Mouse (Mus musculus) neural tube, embryonic 12.5 days (tissue): ENCODE data around the gene Pde7b. TPM values are rescaled to one million over a fixed set of nuclear protein-coding genes. Genes with fewer than 3 reads are reported as not detected.

ENCODE experiments used
- ATAC-seq: fragments of 200-750 bp; cut with Nextera tagmentation; 2 replicates; pipeline ENCODE4 v1.8.0; 2017; ENCODE audit warnings: low read depth, mild to moderate bottlenecking, moderate TSS enrichment, moderate library complexity; ENCODE audit not compliant: low FRiP score
- H3K27ac ChIP-seq: fragments of 300-500 bp; sonication (generic); 2 replicates; pipeline ENCODE4 v1.5.1; 2016
- H3K27me3 ChIP-seq: fragments of 300-500 bp; sonication (generic); replicated peaks from 2 replicates; pipeline ENCODE4 v1.6.1; 2016; ENCODE audit warnings: mild to moderate bottlenecking
- H3K36me3 ChIP-seq: fragments of 300-500 bp; sonication (generic); 2 replicates; pipeline ENCODE4 v1.6.1; 2016; ENCODE audit warnings: mild to moderate bottlenecking
- H3K4me1 ChIP-seq: fragments of 300-500 bp; sonication (generic); 2 replicates; pipeline ENCODE4 v1.6.1; 2016
- H3K4me2 ChIP-seq: fragments of 300-500 bp; sonication (generic); replicated peaks from 2 replicates; pipeline ENCODE4 v1.6.1; 2016; ENCODE audit warnings: mild to moderate bottlenecking
- H3K4me3 ChIP-seq: fragments of 300-500 bp; sonication (generic); 2 replicates; pipeline ENCODE4 v1.5.1; 2016
- H3K9ac ChIP-seq: fragments of 300-500 bp; sonication (generic); 2 replicates; pipeline ENCODE4 v1.6.1; 2016; ENCODE audit warnings: mild to moderate bottlenecking
- H3K9me3 ChIP-seq: fragments of 300-500 bp; sonication (generic); 2 replicates; pipeline ENCODE4 v1.6.1; 2016; ENCODE audit warnings: mild to moderate bottlenecking
- WGBS: fragments of 180-500 bp; shearing (Covaris S2); methylation state at CpG from one replicate; pipeline ENCODE4 v1.1.7; 2016; 5-methylcytosine and 5-hydroxymethylcytosine counted together
- polyA plus RNA-seq: library from polyadenylated mRNA; unstranded; fragments of >200 nt; fragmentation: Nextera tagmentation; extraction: Ambion mirVana; gene quantifications from 2 replicates; pipeline ENCODE4 v1.2.1, GENCODE M21; 2016

Pde7b gene
- polyA plus RNA-seq, 1 experiment from 2014 or later: 3.5 TPM

DNA sequence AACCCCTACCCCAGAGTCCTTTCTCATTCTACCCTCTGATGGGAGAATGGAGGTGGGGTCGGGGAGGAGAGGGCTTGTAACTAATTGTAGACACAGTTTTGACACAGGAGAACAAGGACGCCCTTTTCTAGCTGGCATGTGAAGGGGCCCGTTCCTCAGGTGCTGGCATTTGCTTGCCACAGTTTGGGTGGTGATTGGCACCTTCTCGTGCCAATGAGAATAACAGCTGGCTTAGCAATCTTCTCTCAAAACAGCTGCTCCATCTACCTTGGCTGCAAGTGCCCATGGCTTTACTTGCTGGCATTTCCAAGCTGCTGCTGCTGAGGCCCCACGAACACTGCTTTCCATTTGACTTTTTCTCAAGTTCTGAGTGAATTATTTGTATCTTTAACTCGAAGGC lies 223.7 kb downstream of the Pde7b start:
- Histone ChIP-seq H3K9ac (no peak overlapping the region), H3K27ac (no peak overlapping the region), H3K4me2 (no peak overlapping the region), H3K4me3 (no peak overlapping the region), H3K4me1 (no peaks in the 10 kb centered on the region), H3K27me3 (no peaks in the 10 kb centered on the region), H3K9me3 (no peaks in the 10 kb centered on the region), H3K36me3 (no peaks in the 10 kb centered on the region)
- WGBS: 81% methylated on average over 6 of the region's 6 CpGs
- no peak for ATAC-seq

DNA sequence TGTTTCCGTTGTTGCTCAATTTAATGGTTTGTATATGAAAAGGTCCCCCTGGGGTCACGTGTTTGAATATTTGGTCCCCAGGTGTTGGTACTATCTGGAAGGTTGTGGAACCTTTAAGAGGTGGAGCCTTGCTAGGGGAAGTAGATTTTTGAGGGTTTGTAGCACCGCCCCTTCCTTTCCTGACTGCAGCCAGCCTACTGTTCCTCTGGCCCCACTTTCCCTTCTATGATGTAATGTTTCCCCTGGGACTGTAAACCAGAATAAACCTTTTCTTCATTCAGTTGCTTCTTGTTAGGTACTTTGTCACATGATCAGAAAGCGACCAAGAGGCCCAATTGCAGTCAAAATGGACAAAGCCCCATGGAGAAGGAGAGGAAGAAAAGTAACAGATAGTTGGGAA lies 229.8 kb downstream of the Pde7b start:
- Histone ChIP-seq H3K27ac (no peak overlapping the region; the same call in 1 of the 2 replicates), H3K9ac (no peak overlapping the region), H3K9me3 (no peaks in the 10 kb centered on the region), H3K27me3 (no peaks in the 10 kb centered on the region), H3K4me3 (no peak overlapping the region), H3K4me2 (no peak overlapping the region), H3K4me1 (no peaks in the 10 kb centered on the region), H3K36me3 (no peaks in the 10 kb centered on the region)
- ATAC-seq: no peak
- 90% methylated on average over 4 of the region's 4 CpGs for WGBS

DNA sequence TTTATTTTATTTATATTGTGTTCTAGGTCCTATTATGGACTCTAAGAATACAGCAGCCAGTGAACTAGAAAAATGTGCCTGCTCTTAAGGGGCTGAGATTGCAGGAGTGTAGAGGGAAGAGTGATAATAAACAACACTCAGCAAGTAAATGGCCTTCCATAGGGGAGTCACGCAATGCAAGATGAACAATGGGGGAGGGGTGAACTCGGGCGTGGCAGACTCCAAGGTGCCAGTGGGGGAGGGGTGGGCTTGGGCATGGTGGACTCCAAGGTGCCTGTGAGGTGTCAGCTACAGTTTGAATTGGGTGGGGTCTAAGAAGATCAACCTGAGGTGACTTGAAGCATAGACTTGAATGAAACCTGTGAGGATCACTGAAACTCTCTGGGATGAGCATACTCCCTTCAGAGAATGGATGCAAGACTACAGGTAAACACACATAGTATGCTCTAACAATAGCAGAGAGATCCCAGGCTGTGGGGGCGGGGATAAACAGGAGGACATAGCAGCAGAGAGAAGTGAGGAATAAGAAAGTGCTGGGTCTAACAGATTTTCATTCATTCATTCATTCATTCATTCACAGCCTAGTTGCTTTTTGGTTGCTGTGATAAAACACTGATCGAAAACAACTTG lies 230.9 kb downstream of the Pde7b start:
- no peak overlapping the region for H3K4me2 ChIP-seq
- no peak overlapping the region for H3K9ac ChIP-seq
- ATAC-seq: no peak
- WGBS: 84% methylated on average over 5 of the region's 5 CpGs
- no peak overlapping the region for H3K4me3 ChIP-seq
- no peak overlapping the region for H3K27ac ChIP-seq
- no peaks in the 10 kb centered on the region for H3K9me3 ChIP-seq
- H3K27me3 ChIP-seq: no peaks in the 10 kb centered on the region
- no peaks in the 10 kb centered on the region for H3K36me3 ChIP-seq
- no peaks in the 10 kb centered on the region for H3K4me1 ChIP-seq

DNA sequence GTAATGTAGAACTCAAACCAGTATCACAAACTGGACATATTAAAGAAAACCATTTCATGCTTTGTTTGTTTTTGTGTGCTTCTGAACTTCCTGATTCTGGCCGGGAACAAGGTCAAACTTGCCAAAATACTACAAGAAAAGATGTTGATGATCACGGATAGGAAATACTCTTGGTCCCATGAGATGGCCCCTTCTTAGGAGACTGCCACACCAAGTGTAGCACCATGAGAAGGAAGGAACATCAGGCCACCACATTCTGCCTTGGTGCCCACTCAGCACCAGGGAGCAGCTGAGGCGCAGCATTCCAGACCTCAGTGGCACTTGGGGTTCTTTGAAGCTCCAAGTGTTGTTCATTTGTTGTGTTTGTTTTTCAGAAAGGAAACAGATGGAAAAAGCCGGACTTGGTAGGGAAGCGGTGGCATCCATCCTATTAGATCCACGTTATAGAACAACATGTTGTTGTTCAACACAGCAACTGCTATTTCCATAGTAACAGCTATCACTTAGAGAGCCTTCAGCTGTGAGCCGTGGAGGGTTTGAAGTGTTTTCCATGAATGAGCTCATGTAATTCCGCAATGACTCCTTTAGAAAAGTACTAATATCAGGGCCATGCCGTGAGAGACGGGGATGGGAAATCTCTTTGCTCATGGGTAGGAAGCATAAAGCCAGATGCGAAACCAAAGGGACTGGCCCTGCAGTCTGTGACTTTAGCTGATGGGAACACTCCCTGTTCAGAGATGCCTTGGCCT lies 232.5 kb downstream of the Pde7b start:
- Histone ChIP-seq H3K9me3 (no peaks in the 10 kb centered on the region), H3K4me2 (no peak overlapping the region), H3K4me1 (no peaks in the 10 kb centered on the region), H3K9ac (no peak overlapping the region), H3K27me3 (no peaks in the 10 kb centered on the region), H3K36me3 (no peaks in the 10 kb centered on the region), H3K27ac (no peak overlapping the region), H3K4me3 (no peak overlapping the region)
- no peak for ATAC-seq
- WGBS: 78% methylated on average over 11 of the region's 11 CpGs

DNA sequence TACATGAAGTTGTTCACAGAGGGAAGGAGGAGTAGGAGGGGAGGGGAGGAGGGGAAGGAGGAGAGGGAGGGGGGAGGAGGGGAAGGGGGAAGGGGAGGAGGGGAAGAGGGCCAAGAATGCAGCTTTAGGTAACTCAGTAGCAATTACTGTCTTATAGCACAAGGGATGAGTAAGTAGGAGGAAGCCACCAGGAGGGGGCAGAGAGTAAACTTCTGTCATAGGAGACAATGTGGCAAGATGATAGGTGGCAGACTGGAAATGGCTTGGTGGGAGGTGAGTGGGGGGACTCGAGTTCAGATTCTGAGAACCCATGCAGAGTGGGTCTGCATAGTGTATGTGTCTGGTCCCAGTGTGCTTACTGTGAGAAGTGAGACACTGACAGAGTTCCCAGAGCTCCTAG lies 234.1 kb downstream of the Pde7b start:
- no peak for ATAC-seq
- Histone ChIP-seq H3K9me3 (no peaks in the 10 kb centered on the region), H3K27me3 (no peaks in the 10 kb centered on the region), H3K4me2 (no peak overlapping the region), H3K4me3 (no peak overlapping the region), H3K27ac (no peak overlapping the region), H3K36me3 (no peaks in the 10 kb centered on the region), H3K9ac (no peak overlapping the region), H3K4me1 (no peaks in the 10 kb centered on the region)
- WGBS: 32% methylated on average over 1 of the region's 1 CpGs

DNA sequence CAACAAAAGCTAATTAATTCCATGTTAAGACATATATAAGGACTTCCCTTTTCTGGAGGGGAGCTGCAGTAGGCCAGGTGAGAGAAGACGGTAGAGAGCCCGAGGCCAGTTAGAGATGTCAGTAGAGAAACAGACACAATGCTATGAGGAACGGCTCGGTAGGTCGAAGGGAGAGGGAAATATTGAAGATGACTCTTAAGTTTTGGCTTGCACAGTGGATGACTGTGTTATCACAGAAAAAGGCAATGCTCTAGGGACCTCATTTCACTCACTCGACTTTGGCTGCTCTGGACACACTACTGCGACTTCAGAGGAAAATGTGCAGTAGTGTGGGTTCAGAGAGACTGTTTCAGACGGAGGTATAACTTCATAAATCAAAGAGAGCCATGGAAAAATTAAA lies 234.6 kb downstream of the Pde7b start:
- H3K4me3 ChIP-seq: no peak overlapping the region
- WGBS: 84% methylated on average over 8 of the region's 8 CpGs
- no peaks in the 10 kb centered on the region for H3K36me3 ChIP-seq
- no peaks in the 10 kb centered on the region for H3K9me3 ChIP-seq
- H3K4me2 ChIP-seq: no peak overlapping the region
- ATAC-seq: no peak; the same call in 1 of the 2 replicates
- H3K9ac ChIP-seq: no peak overlapping the region
- H3K4me1 ChIP-seq: no peaks in the 10 kb centered on the region
- no peak overlapping the region for H3K27ac ChIP-seq
- no peaks in the 10 kb centered on the region for H3K27me3 ChIP-seq

DNA sequence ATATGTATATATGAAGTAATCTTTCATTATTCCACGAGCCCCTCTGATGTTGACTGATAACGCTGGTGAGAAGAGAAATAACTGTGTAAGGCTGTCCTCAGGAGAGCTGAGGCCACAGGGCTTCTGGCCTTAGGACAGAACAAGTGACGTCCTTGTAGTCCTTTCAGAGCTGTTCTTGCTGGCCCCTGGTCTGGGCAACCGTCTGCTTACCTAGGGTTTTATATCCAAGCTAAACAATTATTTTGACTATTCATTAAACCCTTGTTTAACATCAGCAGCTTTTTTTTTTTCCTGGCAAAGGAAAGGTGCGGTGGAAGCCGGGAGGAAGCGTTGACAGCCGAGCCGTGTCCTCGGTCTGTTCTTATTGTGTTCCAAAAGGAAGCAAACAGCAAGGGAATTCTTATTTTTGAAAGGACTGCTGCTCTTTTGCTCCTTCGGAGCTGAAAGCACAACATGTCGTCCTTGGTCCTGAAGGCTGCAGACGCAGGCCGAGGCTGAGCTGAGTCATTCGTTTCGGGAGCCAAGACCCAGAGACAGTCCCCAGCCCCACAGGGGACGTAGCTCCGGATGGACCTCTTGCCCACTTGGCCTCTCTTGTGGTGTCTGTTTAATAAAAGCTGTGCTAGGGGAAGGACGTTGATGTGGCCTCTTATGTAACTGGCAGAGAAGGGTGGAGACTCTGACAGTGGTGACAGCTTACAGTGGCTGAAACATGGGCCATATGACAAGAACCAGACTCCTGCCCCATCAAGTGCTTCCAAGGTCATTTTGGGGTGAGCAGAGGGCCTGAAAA lies 238.2 kb downstream of the Pde7b start:
- no peaks in the 10 kb centered on the region for H3K27me3 ChIP-seq
- no peak overlapping the region for H3K9ac ChIP-seq
- H3K27ac ChIP-seq: no peak overlapping the region
- no peaks in the 10 kb centered on the region for H3K9me3 ChIP-seq
- no peaks in the 10 kb centered on the region for H3K36me3 ChIP-seq
- H3K4me3 ChIP-seq: no peak overlapping the region
- WGBS: 83% methylated on average over 19 of the region's 19 CpGs
- no peak overlapping the region for H3K4me2 ChIP-seq
- H3K4me1 ChIP-seq: no peaks in the 10 kb centered on the region
- ATAC-seq: no peak

DNA sequence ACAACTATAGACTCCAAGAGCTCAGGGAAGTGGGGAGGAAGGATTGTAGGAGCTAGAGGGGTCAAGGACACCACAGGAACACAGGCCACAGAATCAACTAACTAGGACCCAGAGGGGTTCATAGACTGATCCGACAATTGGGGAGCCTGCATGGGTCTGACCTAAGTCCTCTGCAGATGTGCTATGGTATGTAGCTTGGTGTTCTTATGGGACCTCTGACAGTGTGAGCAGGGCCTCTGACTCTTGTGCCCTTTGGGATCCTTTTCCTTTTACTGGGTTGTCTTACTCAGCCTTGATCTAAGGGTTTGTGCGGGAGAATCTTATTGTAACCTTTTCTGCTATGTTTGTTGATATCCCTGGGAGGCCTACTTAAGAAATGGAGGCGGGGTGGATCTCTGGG lies 239.1 kb downstream of the Pde7b start:
- Histone ChIP-seq H3K9me3 (no peaks in the 10 kb centered on the region), H3K4me1 (no peaks in the 10 kb centered on the region), H3K36me3 (no peaks in the 10 kb centered on the region), H3K9ac (no peak overlapping the region), H3K4me2 (no peak overlapping the region), H3K4me3 (no peak overlapping the region), H3K27me3 (no peaks in the 10 kb centered on the region), H3K27ac (no peak overlapping the region)
- no peak for ATAC-seq
- WGBS: 76% methylated on average over 3 of the region's 3 CpGs

DNA sequence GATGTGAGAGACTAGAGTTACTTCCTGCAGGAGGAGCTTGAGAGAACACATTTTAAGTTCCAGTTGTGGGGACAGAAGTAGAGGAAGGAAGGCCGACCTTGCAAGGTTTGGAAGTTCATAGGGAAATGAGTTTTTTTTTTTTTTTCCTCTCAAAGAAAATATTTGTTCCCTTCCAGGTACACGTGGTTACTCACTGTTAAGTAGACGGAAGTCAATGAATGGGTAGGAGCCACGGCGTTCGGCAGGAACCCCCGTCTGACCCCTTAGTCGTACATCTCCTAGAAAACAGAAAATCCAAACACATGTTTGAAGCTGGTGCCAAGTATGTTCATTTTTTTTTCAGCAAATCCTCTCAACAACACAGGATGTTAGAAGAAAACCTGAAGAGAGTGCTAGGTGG lies 245.4 kb downstream of the Pde7b start:
- Histone ChIP-seq H3K9me3 (no peaks in the 10 kb centered on the region), H3K27ac (no peak overlapping the region), H3K27me3 (no peaks in the 10 kb centered on the region), H3K9ac (no peak overlapping the region), H3K4me3 (no peak overlapping the region), H3K4me1 (no peaks in the 10 kb centered on the region), H3K36me3 (no peaks in the 10 kb centered on the region), H3K4me2 (no peak overlapping the region)
- no peak for ATAC-seq
- WGBS: 84% methylated on average over 8 of the region's 8 CpGs

DNA sequence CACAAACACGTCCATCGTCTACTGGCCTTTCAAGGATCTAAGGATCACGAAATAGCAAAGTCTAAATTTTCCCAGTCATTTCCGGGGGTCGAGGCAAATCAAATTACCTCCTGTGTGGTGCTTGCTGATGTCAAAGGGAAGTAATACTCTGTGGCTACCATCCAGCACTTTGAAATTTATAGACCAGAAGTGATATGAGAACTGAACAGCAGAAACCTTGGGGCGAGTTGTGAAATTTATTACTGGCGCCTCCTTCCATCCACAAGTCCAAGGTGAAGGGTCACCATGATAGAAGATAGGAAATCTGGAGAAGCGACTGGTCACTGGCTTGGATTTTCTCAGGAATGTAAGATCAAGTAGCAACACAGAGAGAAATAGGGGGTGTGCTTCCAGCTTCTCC lies 246.4 kb downstream of the Pde7b start:
- Histone ChIP-seq H3K4me2 (no peak overlapping the region), H3K4me1 (no peaks in the 10 kb centered on the region)

DNA sequence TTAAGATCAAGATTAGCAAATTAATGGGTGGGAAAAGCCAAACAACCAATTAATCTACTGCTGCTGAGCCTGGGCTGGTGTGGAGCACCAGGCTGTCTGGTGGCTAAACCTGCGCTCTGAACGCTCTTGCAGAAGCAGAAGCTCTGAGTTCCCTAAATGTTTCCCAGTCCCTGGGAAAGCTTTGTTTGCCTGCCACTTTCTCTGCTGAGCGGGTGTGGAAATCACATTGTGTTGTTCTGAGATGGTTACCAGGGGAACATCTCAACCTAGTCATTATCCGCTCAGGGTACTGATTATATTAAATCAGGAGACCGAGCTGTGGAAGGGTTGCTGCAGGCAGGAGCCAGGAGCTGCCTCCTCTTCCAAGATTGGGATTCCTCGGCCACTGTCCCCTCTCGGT lies 250.0 kb downstream of the Pde7b start:
- Histone ChIP-seq H3K36me3 (no peaks in the 10 kb centered on the region), H3K4me3 (no peak overlapping the region), H3K4me1 (no peaks in the 10 kb centered on the region), H3K4me2 (no peak overlapping the region), H3K9ac (no peak overlapping the region), H3K27ac (no peak overlapping the region), H3K9me3 (no peaks in the 10 kb centered on the region), H3K27me3 (no peaks in the 10 kb centered on the region)
- 43% methylated on average over 7 of the region's 7 CpGs for WGBS
- no peak for ATAC-seq

More for the DNA sequence above, 246.4 kb downstream of the Pde7b start:
- Histone ChIP-seq H3K4me3 (no peak overlapping the region), H3K36me3 (no peaks in the 10 kb centered on the region), H3K9me3 (no peaks in the 10 kb centered on the region), H3K9ac (no peak overlapping the region), H3K27me3 (no peaks in the 10 kb centered on the region), H3K27ac (no peak overlapping the region)
- WGBS: 86% methylated on average over 8 of the region's 8 CpGs
- no peak for ATAC-seq

DNA sequence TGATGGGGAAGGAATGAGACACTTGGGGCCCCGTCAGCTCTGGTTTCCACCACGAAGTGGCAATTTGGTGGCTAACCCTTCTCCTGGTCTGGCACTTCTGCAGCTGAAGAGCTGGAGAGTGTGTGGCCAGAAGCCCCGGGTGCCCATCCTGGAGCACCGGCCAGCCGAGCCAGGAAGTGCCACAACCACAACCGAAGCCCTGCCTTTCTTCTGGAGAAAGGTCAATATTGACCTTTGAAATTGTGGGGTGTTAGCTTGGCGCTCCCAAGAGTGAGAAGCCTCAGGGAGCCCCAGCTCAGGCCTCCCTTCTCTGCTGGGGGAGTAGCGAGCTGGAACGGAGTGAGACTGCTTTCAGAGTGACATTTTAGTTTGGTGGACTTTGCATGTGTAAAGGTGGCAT lies 250.8 kb downstream of the Pde7b start:
- WGBS: 75% methylated on average over 9 of the region's 9 CpGs
- ATAC-seq: no peak
- Histone ChIP-seq H3K4me3 (no peak overlapping the region), H3K4me1 (no peaks in the 10 kb centered on the region), H3K27ac (no peak overlapping the region), H3K4me2 (no peak overlapping the region), H3K9ac (no peak overlapping the region), H3K27me3 (no peaks in the 10 kb centered on the region), H3K9me3 (no peaks in the 10 kb centered on the region), H3K36me3 (no peaks in the 10 kb centered on the region)
